Mouse (Mus musculus) kidney, adult 2 months (tissue): ENCODE measurements around the gene Gm14137. TPM values are rescaled to one million over a fixed set of nuclear protein-coding genes. Genes with fewer than 3 reads are reported as not detected.

Experiments used
- DNase-seq: peaks from one replicate; pipeline ENCODE4 v3.0.0; 2021
- H3K27ac ChIP-seq: fragments of 200-500 bp; 2 replicates; pipeline ENCODE4 v1.5.1; 2012; ENCODE audit warnings: low read depth, low read length, control low read depth, inconsistent platforms; ENCODE audit not compliant: insufficient read depth
- H3K27me3 ChIP-seq: fragments of 200-500 bp; replicated peaks from 2 replicates; pipeline ENCODE4 v1.6.1; 2012; ENCODE audit warnings: mild to moderate bottlenecking, moderate library complexity, low read length, inconsistent platforms; ENCODE audit not compliant: control insufficient read depth, insufficient read depth
- H3K36me3 ChIP-seq: fragments of 200-500 bp; 2 replicates; pipeline ENCODE4 v1.6.1; 2012; ENCODE audit warnings: mild to moderate bottlenecking, moderate library complexity, low read length, inconsistent platforms; ENCODE audit not compliant: control insufficient read depth, insufficient read depth
- H3K4me1 ChIP-seq: fragments of 200-500 bp; 2 replicates; pipeline ENCODE4 v1.6.1; 2011; ENCODE audit warnings: low read length; ENCODE audit not compliant: control insufficient read depth, insufficient read depth
- H3K4me3 ChIP-seq: fragments of 200-500 bp; 2 replicates; pipeline ENCODE4 v1.5.1; 2011; ENCODE audit warnings: mild to moderate bottlenecking, low read depth, low read length, control low read depth; ENCODE audit not compliant: insufficient read depth
- CTCF ChIP-seq: fragments of 200-500 bp; conservative IDR thresholded peaks from 2 replicates; pipeline ENCODE4 v1.5.1; 2011; ENCODE audit warnings: low read depth, mild to moderate bottlenecking, control low read depth, low read length, moderate library complexity, mixed read lengths; ENCODE audit not compliant: insufficient read depth, insufficient read length
- POLR2A ChIP-seq: fragments of 200-500 bp; IDR thresholded peaks from one replicate; pipeline ENCODE4 v1.6.1; 2011; ENCODE audit warnings: low read depth, low read length, control low read depth
- WGBS: fragments of 180-500 bp; shearing (Covaris S2); methylation state at CpG from one replicate; pipeline ENCODE4 v1.1.7; 2018; 5-methylcytosine and 5-hydroxymethylcytosine counted together
- polyA plus RNA-seq: library from polyadenylated mRNA; depleted of rRNA; stranded (reverse); fragments of >200 nt; gene quantifications from 2 replicates; pipeline ENCODE4 v1.2.3, GENCODE M21; 2012

The Gm14137 gene
- polyA plus RNA-seq, 1 experiment: 0.05 TPM

DNA sequence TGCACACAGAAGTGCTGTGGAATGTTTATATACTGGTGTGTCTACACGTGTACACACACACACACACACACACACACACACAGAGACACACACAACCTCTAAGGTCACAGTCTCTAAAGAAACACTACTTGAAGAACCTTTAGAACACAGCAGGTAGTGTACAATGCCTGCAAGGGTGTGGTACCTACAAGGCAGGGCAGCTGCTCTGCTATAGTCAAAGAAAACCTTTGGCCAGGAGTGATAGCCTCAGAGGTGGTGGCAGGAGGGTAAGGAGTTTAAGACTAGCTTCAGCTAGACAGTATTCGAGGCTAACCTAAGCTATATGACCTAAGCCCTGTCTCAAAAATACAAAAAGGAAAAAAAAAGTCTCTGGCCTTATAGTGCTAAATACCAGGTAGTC is 19.6 kb upstream of the Gm14137 start:
- H3K27ac ChIP-seq: no peak overlapping the region
- peaks cover 6% of the 10 kb centered on the region for H3K4me1 ChIP-seq
- TF ChIP-seq POLR2A (no peak), CTCF (no peak)
- no peaks in the 10 kb centered on the region for H3K27me3 ChIP-seq
- DNase-seq: no peak
- H3K4me3 ChIP-seq: no peak overlapping the region
- WGBS: 85% methylated on average over 2 of the region's 2 CpGs
- H3K36me3 ChIP-seq: 0 out of 2 replicates have a peak, but pooled peaks cover 1% of the 10 kb centered on the region

DNA sequence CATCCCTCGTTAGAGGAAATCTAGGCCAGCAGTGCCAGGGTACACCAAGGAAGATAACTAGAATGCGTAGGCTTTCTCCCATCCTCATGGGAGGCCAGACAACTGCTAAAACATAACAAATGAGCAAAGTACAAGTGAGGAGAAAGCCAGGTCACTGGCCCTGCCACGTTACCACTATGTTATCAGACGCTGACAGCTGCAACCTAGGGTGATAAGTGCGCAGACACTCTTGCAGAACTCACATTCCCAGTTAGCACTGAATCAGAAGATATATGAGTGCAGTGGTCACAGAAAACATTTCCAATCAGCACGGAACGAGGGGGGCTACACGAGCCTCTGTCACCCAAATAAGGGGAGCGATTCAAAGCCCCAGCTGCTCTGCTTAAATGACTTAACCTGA is 18.9 kb upstream of the Gm14137 start:
- Histone ChIP-seq H3K4me3 (no peak overlapping the region), H3K36me3 (0 out of 2 replicates have a peak, but pooled peaks cover 1% of the 10 kb centered on the region), H3K4me1 (peaks cover 6% of the 10 kb centered on the region), H3K27me3 (no peaks in the 10 kb centered on the region), H3K27ac (no peak overlapping the region)
- WGBS: 66% methylated on average over 9 of the region's 9 CpGs
- no peak for DNase-seq
- no peak for TF ChIP-seq POLR2A
- no peak for TF ChIP-seq CTCF

DNA sequence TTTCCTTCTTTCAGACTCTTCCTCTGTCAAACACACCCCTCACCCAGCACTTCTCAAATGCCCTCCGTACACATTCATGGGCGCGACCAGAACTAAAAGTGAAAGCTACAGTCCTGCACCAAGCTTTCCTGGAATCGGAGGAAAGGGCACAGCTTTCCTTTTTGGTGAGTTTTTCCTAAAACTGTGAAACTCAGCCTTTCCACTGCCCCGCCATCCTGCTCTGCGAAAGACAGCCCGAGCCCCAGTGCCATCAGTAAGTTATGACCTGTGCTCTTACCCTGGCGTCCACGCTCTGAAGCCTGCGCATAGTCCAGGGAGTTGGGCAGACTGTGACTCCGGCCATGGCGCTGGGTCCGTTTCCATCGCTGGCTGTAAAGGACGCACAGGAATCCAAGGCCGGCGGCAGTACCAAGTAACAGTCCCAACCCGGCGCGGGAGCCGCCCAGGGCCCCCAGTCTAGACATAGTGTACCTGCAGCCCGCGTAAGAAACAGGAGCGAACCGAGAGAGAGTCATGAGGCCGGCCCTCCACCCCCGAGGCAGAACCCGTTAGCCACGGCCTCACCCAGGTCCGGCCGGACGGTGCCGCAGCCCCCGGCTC is 18.1 kb upstream of the Gm14137 start:
- WGBS: 2% methylated on average over 34 of the region's 34 CpGs
- Histone ChIP-seq H3K27ac (0 out of 2 replicates have a peak overlapping the region, but pooled peaks have one; percentile 11), H3K27me3 (no peaks in the 10 kb centered on the region)

DNA sequence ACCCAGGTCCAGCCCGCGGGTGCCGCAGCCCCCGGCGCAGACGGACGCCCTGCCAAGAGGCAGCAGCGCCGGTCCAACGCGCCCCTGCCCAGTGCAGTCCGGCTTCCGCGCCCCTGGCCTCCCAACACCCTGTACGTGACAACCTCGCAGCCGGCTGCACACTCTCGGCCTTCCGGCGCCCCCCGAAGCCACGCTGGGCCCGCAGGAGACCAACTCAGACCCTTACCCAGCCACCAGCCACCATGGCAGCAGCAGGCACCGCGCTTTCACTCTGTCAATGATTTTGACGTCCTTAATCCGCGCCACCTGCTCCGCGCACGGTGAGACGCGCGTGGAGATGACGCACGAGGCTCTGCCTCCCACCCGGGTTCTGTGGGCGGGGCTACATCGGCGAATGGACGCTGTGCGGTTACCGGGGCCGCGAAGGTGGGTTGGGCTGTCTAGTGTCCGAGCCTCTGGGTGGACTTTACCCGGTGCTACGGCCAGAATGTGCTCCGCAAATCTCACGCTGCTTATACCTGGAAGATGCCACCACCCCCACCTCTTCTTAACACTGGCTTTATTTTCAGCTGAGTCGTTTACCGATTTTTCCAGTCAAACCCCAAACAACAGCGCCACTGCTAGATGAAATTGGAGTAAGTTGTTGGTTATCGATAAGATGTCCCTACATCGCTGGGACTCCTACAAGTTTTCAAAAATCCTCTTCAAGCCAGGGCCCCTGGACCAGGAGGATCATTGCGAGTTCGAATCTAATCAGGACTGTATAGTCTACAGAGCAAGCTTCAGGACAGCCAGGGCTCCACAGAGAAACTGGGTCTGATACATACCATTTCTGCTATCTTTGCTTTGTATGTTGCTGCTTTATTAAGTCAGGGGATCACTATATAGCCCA is 17.4 kb upstream of the Gm14137 start, which contains the start of gene Rmdn3:
Gene Rmdn3 (minus strand): TSS at position 354 of the 892 bp plus-strand sequence.
- H3K27ac ChIP-seq: 0 out of 2 replicates have a peak within 1 kb of the TSS, but pooled peaks have one; percentile 11
- H3K4me1 ChIP-seq: peaks cover 6% of the 10 kb centered on the region
- WGBS: 1% methylated on average over 56 of the region's 57 CpGs
- H3K4me3 ChIP-seq: peak within 1 kb of the TSS; percentile 86
- H3K36me3 ChIP-seq: no peaks in the 10 kb centered on the region
- H3K27me3 ChIP-seq: no peaks in the 10 kb centered on the region
- DNase-seq: peak; percentile 97
- TF ChIP-seq CTCF (no peak), POLR2A (peak; percentile 35)

More for the DNA sequence above, 18.1 kb upstream of the Gm14137 start:
- no peaks in the 10 kb centered on the region for H3K36me3 ChIP-seq
- H3K4me1 ChIP-seq: peaks cover 6% of the 10 kb centered on the region
- DNase-seq: peak; percentile 51
- H3K4me3 ChIP-seq: peak overlapping the region; percentile 86
- TF ChIP-seq CTCF (no peak), POLR2A (no peak)

DNA sequence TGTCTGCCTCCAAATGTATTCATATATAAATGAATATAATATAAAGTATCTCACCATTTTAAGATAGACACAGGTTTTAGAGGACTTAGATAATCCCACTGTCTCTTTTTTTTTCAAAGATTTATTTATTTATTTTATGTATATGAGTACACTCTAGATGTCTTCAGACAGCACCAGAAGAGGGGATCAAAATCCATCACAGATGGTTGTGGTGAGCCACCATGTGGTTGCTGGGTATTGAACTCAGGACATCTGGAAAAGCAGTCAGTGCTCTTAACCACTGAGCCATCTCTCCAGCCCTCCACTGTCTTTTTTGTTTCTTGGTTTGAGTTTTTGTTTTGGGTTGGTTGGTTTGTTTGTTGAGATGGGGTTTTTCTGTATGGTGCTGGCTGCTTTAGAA is 16.5 kb upstream of the Gm14137 start:
- Histone ChIP-seq H3K4me1 (peaks cover 6% of the 10 kb centered on the region), H3K27me3 (no peaks in the 10 kb centered on the region), H3K36me3 (no peaks in the 10 kb centered on the region), H3K4me3 (no peak overlapping the region), H3K27ac (no peak overlapping the region)
- TF ChIP-seq POLR2A (no peak), CTCF (no peak)
- DNase-seq: no peak

DNA sequence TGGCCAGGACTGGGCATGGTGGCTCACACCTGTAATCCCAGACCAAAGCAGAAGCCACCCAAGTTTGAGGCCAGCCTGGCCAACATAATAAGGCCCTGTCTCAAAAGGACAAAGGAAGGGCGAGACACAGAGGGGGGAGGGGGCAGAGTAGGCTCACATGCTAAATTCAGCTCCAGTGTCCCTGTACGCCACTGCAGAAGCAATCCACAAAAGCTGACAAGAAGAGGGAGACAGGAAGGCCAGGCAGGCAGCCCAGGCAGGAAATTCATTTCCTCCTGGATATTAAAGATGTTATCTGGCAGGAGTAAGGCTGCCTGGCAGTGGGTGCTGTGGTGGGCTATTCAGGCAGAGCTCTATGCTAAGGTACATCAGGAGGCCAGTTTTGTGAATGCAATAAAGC is 13.1 kb upstream of the Gm14137 start:
- Histone ChIP-seq H3K4me3 (no peak overlapping the region), H3K27me3 (no peaks in the 10 kb centered on the region), H3K36me3 (no peaks in the 10 kb centered on the region), H3K4me1 (no peaks in the 10 kb centered on the region; the same call in 1 of the 2 replicates), H3K27ac (0 out of 2 replicates have a peak overlapping the region, but pooled peaks have one; percentile 16)
- WGBS: 39% methylated on average over 2 of the region's 2 CpGs
- TF ChIP-seq CTCF (no peak), POLR2A (no peak)
- DNase-seq: peak; percentile 77

DNA sequence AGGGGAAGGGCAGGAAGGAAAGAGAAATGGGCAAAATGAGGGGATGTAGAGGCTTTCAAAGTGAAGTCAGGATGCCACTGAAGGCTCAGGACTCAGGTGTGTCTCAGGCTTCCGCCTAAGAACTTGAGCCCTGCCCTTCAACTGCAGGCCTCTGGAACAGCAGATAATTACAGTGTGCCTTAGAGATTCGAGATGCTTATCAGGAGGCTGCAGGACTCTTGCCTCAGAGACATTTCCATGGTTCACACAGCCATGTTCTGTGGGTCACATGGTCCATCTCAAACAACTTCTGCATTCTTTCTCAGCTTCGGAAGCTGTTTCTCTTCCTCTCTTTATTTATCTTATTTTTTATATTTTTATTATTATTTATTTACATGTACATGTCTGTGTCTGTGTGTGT is 11.2 kb upstream of the Gm14137 start:
- no peak overlapping the region for H3K27ac ChIP-seq
- H3K4me1 ChIP-seq: no peaks in the 10 kb centered on the region; the same call in 1 of the 2 replicates
- no peak for TF ChIP-seq CTCF
- no peak for TF ChIP-seq POLR2A
- DNase-seq: no peak
- H3K36me3 ChIP-seq: no peaks in the 10 kb centered on the region
- no peaks in the 10 kb centered on the region for H3K27me3 ChIP-seq
- H3K4me3 ChIP-seq: no peak overlapping the region
- WGBS: 68% methylated on average over 3 of the region's 3 CpGs
